Mouse (Mus musculus) testis, adult 2 months (tissue): ENCODE data around the gene Ppp1r3a. TPM values are rescaled to one million over a fixed set of nuclear protein-coding genes. Genes with fewer than 3 reads are reported as not detected.
"Not testable (repeated sequence)": the region's sequence is repeated elsewhere in the genome, so short reads cannot be mapped to it uniquely, and the experiment has no call there.

ENCODE experiments used
- H3K27ac ChIP-seq: fragments of 200-500 bp; 2 replicates; pipeline ENCODE4 v1.5.1; 2012; ENCODE audit warnings: low read depth, low read length; ENCODE audit not compliant: control insufficient read depth, insufficient read depth
- H3K27me3 ChIP-seq: fragments of 200-500 bp; 2 replicates; pipeline ENCODE4 v1.6.1; 2012; ENCODE audit warnings: mild to moderate bottlenecking, low read length, moderate library complexity; ENCODE audit not compliant: control insufficient read depth, insufficient read depth
- H3K36me3 ChIP-seq: fragments of 200-500 bp; 2 replicates; pipeline ENCODE4 v1.6.1; 2012; ENCODE audit warnings: mild to moderate bottlenecking, low read length; ENCODE audit not compliant: control insufficient read depth, insufficient read depth
- H3K4me1 ChIP-seq: fragments of 200-500 bp; 2 replicates; pipeline ENCODE4 v1.6.1; 2012; ENCODE audit warnings: low read length; ENCODE audit not compliant: control insufficient read depth, insufficient read depth
- H3K4me3 ChIP-seq: fragments of 200-500 bp; 2 replicates; pipeline ENCODE4 v1.5.1; 2012; ENCODE audit warnings: low read depth, mild to moderate bottlenecking, low read length, moderate library complexity, mixed read lengths; ENCODE audit not compliant: control insufficient read depth
- CTCF ChIP-seq: fragments of 200-500 bp; IDR thresholded peaks from 2 replicates; pipeline ENCODE4 v1.5.1; 2012; ENCODE audit warnings: low read depth, mild to moderate bottlenecking, inconsistent platforms, low read length, moderate library complexity; ENCODE audit not compliant: control insufficient read depth, insufficient read depth, insufficient replicate concordance
- POLR2A ChIP-seq: fragments of 200-500 bp; IDR thresholded peaks from 2 replicates; pipeline ENCODE4 v1.6.1; 2012; ENCODE audit warnings: low read depth, mild to moderate bottlenecking, inconsistent platforms, low read length, moderate library complexity; ENCODE audit not compliant: control insufficient read depth
- polyA plus RNA-seq: library from polyadenylated mRNA; depleted of rRNA; stranded (reverse); fragments of >200 nt; gene quantifications from 2 replicates; pipeline ENCODE4 v1.2.3, GENCODE M21; 2012; rRNA removed

Ppp1r3a gene
- polyA plus RNA-seq, 1 experiment: 0.09 TPM

DNA sequence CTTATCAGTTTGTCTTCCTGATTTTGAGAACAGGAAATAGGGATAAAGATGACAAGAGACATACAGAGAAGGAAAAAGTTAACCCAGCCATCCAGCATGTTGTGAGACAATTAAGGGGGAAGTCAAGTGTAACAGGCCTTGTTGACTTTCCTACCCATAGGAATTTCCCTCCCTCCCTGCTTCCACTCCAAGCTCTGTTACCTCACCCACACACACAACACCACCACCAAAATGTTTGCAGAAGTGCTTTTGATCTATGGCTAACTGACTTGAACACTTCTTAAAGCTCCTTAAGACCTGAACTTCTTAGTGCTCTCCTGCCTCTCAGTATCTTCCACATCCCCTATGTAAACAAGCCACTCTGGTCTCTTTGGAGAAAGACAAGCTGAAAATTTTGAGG, 55.0 kb downstream of the Ppp1r3a start:
- TF ChIP-seq CTCF (no peak), POLR2A (no peak)
- no peak overlapping the region for H3K27ac ChIP-seq
- no peak overlapping the region for H3K4me3 ChIP-seq
- no peaks in the 10 kb centered on the region for H3K4me1 ChIP-seq
- H3K36me3 ChIP-seq: no peaks in the 10 kb centered on the region
- no peaks in the 10 kb centered on the region for H3K27me3 ChIP-seq

GRCm38 (mm10) chr6:14679231-14679887, 75.7 kb downstream of the Ppp1r3a start:
- not testable (repeated sequence) for H3K27me3 ChIP-seq, H3K27ac ChIP-seq, H3K4me1 ChIP-seq, H3K36me3 ChIP-seq, H3K4me3 ChIP-seq

GRCm38 (mm10) chr6:14668966-14669365, 86.1 kb downstream of the Ppp1r3a start:
- not testable (repeated sequence) for H3K4me1 ChIP-seq, H3K27me3 ChIP-seq, H3K36me3 ChIP-seq, H3K4me3 ChIP-seq, H3K27ac ChIP-seq

DNA sequence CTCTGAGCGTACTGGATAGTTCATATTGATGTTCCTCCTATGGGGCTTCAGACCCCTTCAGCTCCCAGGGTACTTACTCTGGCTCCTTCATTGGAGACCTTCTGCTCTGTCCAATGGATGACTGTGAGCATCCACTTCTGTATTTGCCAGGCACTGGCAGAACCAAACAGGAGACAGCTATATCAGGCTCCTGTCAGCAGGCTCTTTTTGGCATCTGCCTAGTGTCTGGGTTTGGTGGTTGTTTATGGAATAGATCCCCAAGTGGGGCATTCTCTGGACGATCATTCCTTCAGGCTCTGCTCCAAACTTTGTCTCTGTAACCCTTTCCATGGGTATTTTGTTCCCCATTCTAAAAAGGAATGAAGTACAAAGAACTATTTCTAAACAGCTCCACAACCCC, 87.4 kb downstream of the Ppp1r3a start:
- H3K27ac ChIP-seq, H3K36me3 ChIP-seq, H3K27me3 ChIP-seq, H3K4me3 ChIP-seq, H3K4me1 ChIP-seq: not testable (repeated sequence)

Other genes with a start within 250 kb of the Ppp1r3a start
- gene Foxp2, start 146.1 kb upstream of the Ppp1r3a start, polyA plus RNA-seq: 0.54 and 0.83 TPM in 2 replicates